Mouse (Mus musculus): Measurements from ENCODE around the gene Mxi1.

GRCm38 (mm10) chr19:53393646-53394045, 83.3 kb downstream of the Mxi1 start:
- TF ChIP-seq CTCF (IDR thresholded peaks at IDR 0.05; ENCODE audit: extremely low read depth, insufficient read depth, insufficient read length, insufficient replicate concordance) (no peak), POLR2A (IDR thresholded peaks at IDR 0.05; ENCODE audit: low read depth, low read length) (no peak)

All from spleen, adult 2 months (tissue).